Mouse (Mus musculus) embryo, embryonic 11.5 days (tissue): ENCODE measurements at regions not wholly inside any gene's neighbourhood (a gene's known extent, or its start where the extent isn't known, plus 50 kb on each side); places are given as distances from the start of the nearest gene placed in this dataset.

Experiments used
- DNase-seq: peaks from one replicate; pipeline ENCODE4 v3.0.0-alpha.2; 2012; ENCODE audit warnings: low read depth, low spot score

DNA sequence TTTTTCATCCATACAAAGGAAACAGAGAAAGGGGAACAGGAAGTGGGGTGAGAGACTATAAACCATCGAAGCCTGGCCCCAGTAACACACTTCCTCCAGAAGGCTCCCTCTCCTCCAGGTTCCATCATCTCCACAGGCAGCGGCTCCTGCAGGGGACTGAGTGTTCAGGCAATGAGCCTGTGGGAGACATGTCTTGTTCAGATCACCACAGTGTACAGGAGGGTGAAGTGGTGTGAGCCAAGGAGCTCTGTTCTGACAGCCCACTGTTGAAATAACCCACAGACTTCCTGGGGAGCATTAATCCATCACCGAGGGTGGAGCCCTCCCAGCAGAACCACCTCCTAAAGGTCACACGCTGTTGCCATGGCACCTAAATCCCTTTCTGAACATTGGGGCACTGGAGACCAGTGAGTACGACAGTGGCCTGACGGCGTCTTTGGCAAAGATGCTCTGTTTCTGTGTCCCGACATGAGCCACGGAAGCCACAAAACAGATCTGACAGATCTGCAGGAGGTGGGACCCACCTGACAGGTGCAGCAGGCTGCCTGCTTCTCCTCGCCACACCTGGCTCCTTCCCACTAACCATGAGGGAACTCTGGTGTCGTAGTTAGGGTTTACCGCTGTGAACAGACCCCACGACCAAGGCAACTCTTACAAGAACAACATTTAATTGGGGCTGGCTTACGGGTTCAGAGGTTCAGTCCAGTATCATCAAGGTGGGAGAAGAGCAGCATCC lies 60.9 kb downstream of the Psmg1 start:
- DNase-seq = no peak

DNA sequence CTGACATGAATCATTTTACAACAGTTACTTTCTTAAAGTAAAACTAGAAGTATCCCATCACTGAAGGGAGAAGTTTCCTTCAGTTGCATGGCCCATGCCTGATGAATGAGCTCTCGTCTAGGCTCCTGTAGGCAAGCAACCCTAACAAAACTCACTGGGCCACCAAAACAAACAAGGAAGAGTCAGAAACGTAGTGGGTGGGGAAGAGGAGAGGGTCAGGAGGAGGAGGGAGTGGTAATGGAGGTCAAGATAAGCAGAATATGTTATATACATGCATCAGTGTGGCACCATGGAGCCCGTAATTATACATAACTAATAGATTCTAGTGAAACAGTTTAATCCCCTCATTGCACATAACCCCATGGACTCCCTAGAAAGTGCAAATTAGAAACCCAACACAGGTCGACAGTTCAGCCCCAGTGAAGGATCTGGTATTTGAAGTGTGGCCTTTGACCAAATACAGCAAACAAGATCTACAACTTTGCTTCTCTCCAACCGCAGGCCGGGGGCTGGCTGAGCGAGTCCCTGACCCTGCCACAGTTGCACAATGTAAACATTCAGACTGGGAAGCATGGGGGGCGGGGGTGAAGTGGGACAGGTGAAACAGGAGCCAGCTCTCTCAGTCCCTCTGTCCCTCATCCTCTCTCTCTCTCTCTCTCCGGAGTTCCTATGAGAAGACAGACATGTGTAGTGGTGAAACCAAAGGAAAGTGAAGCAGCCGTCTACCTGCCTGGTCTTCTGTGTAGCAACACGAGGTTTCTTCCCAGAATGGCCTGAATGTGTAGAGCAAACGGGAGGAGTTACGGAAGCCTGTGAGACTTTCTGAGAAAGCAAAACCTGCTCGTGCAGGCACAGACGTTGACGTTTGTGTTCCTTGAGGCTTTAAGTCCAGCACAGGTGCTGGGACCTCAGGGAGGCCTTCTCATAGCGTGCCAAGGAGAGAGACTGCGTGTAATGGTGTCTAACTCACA lies 62.2 kb downstream of the Psmg1 start:
- DNase-seq = no peak

DNA sequence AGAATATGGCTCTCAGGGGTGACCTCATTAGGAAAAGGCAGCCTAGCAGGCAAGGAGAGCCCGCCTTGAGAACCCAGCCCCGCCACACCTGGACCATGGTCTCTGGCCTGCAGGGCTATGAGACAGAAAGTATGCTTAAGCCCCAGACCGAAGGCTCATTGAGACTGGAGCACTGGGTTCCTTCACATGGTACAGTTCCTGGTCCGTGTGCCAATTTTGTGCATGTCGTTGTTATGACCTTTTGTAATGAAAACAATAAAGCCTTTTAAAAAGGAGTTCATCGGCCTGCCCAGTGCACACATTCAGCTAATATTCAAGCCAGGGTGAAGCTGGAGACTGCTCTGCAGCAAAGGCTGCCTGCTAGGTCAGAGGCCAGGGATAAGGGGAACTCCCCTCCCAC lies 64.2 kb downstream of the Psmg1 start:
- no peak for DNase-seq

DNA sequence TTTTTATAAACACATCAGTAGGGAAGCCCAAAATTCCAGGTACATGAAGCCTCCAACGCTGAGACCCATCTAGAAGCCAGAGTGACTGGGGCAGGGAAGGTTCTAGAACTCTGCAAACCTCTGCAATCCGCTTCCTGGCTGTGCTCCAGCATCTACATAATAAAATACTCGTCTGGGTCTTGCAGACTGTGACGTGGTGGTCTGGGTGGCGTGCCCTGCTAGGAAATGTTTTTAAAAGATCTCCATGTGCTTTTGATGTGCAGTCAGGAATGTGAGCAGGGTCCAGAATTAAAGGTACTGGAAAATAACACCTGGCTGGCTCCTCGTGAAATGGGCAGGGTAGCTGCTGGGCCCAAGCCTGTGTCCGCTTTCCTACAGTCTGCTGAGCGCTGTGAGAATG lies 66.0 kb downstream of the Psmg1 start:
- no peak for DNase-seq

DNA sequence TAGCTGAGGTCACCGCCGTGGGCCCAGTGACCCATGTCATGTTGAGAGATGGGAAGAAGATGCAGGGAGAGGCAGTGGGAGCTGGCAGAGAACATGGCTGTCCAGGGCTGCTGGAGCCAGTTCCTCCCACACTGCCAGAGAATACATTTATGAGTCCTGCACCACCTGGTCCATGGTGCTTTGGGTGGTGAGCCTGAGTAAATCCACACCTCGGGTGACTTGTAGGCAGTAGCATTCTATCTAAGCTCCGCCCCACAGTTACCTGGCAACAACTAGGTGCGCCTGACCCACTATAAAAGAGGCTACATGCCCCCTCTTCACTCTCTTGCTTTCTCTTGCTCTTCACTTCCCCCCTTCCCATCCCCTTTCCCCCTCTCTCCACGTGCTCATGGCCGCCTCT lies 66.8 kb downstream of the Psmg1 start:
- DNase-seq = no peak

DNA sequence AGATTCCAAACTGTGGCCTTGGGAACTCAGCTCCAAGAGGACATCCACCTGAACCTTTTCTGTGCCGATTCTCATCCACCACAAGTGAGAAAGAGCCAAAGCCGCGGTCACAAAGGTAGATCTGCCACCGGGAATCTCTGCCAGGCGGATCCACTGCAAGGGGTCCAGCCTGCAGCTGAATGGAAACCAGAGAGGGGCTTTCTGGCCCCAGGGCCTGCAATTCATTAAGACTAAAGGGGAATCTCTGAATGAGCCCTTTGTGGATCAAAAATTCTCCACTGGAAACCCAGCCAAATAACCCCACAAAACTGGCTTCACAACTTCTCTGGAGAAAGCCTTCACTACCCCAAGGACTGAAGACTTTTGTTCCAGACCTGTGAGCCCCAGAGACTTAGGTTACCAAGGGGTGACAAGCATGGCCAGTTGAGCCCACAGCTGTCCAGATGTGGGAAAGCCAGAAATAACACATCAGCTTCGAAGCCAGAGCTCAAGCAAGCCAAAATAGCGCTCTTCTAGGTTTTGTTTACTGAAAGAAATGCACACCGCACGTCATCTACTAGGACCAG lies 68.3 kb downstream of the Psmg1 start:
- no peak for DNase-seq

DNA sequence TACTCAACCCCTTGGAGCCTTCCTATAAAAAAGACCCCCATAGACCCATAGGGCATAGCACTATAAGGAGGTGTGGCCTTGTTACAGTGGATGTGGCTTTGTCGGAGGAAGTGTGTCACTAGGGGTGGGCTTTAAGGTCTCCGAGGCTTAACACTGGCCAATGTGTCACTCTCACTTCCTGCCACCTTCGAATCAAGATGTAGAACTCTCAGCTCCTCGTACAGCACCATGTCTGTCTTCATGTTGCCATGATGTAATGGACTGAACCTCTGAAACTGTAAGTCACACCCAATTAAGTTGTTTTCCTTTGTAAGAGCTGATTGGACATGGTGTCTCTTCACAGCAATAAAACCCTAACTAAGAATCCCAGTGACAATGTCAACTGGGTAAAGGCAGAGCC lies 69.6 kb downstream of the Psmg1 start:
- DNase-seq = no peak

DNA sequence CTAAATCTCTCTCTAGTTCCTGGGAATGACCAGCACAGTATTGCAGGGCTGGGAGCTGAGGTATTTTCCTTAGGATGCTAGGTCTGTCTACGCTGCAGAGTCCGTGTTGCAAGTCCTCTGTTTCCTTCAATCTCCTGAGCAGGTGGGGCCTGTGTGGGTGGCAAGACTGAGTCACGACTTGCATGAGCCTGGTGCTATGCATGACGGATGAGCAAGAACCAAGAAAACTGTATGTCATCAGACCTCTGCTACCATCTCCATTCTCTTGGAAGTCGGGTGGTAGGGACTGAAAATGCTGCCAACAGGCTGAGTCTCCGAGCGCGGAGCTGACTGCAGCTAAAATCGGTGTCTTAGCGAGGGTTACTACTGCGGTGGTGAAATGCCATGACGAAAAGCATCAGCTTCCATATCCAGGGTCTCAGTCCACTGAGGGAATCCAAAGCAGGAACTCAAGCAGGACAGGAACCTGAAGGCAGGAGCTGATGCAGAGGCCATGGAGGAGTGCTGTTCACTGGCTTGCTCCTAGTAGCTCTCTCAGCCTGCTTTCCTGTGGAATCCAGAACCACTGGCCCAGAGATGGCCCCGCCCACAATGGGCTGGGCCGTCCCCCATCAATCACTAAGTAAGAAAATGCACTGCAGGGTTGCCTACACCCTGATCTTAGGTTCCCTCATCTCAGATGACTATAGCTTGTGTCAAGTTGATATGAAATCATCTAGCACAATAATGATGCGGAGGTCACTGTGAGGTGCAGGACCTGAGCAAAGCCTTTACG lies 71.9 kb downstream of the Psmg1 start:
- DNase-seq = no peak

DNA sequence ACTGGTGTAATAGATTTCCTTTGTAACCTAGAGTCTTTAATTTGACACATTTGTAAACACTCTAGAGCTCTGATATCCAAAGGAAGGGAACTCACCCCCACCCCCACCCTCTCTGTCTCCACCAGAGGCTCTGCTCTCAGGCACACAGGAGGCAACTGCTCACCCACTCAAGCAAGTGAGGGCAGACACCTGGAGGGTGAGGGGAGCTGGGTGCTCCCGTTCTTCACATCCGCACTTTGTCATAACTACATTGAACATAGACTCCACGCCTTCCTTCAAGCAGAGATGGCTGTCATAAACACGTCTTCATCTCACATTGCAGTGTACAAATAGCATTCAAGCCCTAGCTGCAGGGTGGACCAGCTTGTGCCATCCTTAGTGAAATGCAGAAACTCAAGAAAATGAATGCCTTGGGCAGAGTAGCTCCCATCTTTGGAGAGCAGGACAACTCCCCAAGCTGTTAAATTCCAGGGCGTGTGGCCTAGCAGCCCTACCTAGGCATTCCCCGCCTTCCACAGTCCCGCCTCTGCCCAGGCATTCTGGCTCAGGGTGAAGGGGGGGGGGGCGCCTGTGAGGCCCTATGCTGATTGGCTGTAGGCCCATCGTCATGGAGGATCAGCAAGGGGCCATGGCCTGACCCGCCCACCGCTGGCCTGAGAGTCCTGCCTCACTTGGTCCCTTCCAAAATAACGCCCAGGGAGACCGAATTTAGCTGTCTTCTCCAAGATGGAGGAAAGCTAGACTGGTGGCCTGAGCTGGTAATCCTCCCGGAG lies 72.9 kb downstream of the Psmg1 start:
- DNase-seq = no peak

DNA sequence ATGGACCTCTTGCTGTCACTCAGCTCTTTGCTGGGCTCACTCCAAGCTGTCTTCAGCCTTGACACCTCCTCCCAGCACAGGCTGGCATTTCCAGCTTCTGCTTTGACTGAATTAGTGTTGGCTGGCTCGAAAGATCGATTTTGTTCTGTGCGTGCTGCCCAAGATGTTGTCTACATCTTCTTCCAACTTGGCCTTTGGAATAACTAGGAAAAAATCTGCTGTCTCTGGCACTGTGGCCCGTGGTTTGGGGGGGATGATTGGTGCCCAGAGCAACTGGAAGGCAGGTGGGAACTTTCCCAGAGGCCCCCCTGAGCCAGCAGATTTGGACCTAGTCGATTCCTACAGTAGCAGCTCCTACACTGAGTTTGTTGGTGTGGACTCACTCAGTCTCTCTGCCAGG lies 76.9 kb downstream of the Psmg1 start:
- DNase-seq = no peak

DNA sequence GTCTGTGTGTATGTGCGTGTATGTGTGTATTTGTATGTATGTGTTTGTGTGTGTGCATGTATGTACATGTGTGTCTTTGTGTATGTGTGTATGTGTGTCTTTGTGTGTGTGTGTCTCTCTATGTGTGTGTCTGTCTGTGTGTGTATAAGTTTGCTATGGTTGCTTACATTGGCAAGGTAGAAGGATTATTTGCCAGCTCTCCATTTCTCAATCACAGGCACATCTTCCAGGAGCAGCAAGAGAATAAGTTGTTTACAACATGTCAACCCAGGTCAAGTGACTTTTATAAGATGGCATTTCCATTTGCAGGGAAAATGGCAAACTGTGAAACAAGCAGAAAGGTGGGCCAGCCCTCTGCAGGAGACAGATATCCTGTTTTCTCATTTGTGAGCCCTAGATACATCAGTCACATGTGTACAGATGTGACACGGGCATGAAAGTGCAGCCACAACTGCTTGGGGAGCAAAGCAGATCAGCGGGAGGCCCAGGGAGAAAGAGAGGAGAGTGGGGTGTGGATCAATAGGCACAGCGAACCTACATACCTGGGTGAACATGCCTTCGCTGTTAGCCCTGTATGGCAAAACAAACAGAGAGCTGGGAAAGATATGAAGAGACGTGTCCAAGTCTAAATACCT lies 86.1 kb downstream of the Psmg1 start:
- DNase-seq = no peak

DNA sequence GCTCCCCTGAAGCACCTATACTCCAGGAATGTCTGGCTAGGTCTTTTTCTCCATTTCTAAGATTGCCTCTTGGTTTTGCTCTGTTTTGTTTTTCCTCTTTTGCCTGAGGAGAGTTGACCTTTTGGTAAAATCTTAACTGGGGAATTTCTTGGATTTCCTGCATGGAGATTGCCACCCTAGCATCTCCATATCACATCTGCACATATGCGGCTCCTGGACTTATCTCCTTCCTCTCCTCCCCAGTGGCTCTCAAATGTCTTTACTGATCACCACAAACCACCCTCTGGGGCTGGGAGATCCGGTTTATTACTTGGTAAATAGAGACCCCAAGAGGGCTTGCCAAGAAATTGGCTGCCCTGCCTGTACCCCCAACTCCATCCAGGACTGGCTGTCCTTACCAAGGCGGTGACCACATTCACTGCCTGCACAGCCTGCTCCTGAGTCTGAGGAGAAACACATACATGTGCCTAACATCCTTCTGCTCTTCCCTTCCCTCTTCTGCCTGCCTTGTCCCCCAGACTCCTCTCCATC lies 87.3 kb downstream of the Psmg1 start:
- DNase-seq = no peak

DNA sequence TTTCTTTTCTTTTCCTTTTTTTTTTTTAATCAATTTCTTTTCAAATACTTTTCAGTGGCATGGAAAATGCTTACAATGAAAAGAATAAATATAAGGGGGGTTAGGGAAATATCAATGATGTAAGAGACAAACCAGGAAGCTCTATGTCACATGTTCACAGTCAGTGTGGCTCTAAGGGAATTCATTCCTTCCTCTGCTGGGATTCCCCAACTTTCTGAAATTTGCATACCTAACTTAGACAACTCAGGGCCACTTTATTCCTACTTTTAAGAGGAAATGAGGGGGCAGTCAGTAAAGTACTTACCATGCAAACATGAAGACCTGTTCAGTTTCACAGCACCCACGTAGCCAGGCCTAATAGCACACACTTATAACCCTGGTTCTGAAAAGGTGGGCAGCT lies 88.6 kb downstream of the Psmg1 start:
- no peak for DNase-seq

DNA sequence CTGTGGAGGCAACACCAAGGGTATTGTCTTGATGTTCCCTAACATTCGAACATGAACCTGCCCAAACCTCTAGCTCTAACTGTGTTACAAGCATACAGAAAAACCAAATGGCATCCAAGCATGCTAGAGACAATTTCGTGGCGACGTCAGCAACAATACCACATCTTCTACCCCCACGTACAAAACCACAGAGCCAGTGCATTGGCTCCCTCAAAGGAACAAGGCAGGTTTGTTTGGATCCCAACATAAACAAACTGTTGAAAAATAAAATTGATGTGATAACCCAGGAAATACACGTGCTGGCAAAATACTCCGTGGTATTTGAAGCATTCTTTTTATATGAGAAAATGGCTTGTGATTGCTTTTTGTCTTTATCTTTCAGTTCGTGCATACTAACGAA lies 89.4 kb downstream of the Psmg1 start:
- DNase-seq = no peak

DNA sequence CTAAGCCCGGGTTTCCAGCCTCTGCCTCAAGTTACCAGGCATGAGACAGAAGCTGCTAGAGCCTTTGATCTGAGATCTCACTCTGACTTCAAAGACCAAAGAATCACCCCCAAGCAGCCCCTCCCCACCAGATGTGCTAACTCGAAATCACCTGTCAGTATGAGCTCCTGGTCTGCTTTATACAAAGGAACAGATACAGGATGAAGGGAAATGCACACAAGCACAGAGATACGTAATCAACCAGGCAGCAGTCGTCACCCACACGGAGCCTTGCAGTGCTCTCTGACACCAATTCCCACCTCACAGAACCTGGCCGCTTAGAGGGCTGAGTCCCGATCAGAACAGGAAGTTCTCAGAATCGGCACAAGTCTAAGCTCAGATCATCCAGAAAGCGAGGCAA lies 90.6 kb downstream of the Psmg1 start:
- DNase-seq = no peak

DNA sequence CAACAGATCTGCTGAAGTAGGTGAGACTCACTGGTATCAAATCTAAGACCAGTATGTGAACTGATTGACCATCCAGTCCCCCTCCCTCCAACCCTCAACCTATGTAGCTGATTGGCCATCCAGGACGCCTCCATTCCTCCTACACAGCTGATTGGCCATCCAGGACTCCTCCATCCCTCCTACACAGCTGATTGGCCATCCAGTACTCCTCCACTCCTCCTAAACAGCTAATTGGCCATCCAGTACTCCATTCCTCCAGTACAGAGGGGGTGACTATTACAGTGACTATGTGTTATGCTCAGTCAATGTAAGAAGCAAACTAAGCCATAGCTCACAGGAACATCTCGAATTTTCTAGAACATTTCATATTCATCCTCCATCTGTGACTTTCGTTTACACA lies 91.1 kb downstream of the Psmg1 start:
- no peak for DNase-seq

DNA sequence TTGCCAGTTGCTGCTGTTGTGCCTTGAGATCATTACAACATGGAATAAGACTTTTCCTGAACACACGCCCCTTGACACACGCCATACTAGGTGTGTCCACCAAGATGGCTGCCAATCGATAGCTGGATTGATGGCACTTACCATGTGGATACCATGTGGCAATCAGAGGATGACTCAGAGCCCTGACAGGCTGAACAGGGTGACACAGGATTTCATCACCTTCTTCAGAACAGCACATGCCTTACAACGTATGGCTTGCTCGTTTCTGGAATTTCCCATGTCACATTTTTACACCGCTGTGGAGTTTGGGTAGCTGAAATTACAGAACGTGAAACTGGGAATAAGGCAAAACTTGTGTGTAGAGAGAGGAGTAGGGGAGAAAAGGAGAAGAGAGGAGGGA lies 92.9 kb downstream of the Psmg1 start:
- DNase-seq = no peak

DNA sequence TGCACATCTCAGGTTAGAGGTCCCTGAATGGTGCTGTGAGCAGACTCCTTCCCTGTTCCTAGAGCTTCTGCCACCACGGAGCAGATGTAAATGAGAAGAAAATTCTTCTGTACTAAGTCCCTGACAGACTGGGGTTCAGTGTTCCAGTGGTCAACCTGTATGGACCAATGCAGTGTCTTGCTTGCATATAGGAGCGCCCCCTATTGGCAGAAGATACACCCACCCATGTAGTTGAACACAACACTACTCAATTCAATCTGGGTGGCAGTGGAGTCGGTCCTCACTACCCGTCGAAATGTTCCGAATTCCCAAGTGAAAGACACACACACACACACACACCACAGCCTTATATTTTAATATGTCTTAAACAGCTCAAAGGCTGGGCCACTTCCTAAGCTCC lies 94.6 kb downstream of the Psmg1 start:
- no peak for DNase-seq

DNA sequence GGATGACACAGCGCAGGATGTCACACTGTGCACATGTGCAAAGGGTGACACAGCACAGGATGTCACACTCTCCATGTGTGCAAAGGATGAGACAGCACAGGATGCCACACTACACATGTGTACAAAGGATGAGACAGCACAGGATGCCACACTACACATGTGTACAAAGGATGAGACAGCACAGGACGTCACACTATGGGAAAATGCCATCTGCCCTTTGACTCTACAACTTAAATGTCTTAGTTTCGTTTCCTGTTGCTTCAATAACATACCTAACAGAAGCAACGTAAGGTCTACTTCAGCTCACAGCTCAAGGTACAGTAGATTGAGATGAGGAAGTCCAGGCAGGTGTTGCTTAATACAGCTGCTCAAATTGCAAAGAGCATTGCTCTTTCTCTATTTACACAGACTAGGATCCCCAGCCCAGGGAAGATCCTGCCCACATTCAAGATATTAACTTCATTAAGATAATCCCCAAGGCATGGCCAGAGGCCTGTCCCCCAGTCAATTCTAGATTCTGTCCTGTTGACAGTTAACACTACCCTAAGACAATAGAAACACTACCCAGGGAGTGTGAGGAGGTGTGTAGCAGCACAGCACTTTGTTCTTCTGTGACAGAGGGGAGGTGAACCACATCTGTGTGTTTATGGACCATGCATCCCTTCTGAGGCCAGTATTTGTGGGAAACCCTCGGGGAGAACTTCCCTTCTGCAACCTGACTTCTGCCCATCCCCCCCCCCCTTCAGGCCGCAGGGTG lies 97.0 kb downstream of the Psmg1 start:
- no peak for DNase-seq

DNA sequence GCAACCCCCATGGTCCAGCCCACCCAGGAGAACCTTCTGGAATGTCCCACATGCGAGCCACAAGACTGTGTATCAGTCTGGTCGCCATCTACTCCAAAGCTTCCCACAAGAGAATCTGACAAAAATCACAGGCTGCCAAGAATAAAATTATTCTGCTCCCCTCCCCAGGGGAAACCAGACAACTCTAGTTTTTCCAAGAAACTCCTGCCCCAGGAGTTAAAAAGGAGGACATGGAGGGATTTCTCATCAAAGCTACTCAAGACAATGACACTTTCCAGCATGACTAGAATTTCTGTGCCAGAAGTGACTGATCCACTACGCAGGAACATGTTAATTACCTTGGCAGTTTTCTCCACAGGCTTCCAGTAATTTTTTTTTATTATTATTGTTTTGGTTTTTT lies 98.4 kb downstream of the Psmg1 start:
- no peak for DNase-seq
